Mouse (Mus musculus) stomach, embryonic 14.5 days (tissue): ENCODE results near the gene Lsamp. TPM values are rescaled to one million over a fixed set of nuclear protein-coding genes. Genes with fewer than 3 reads are reported as not detected.
A peak's percentile ranks its signal among the peaks of the same experiment; 100 is the strongest.

Source experiments
- ATAC-seq: fragments of 200-750 bp; cut with Nextera tagmentation; 2 replicates; pipeline ENCODE4 v1.8.0; 2017; ENCODE audit warnings: low read depth, moderate TSS enrichment; ENCODE audit not compliant: insufficient number of reproducible peaks, insufficient read depth, low FRiP score
- H3K27ac ChIP-seq: fragments of 300-500 bp; sonication (generic); 2 replicates; pipeline ENCODE4 v1.5.1; 2014; ENCODE audit warnings: mild to moderate bottlenecking, low read length, moderate library complexity, mixed read lengths
- H3K27me3 ChIP-seq: fragments of 300-500 bp; sonication (generic); 2 replicates; pipeline ENCODE4 v1.6.1; 2014; ENCODE audit warnings: low read length, control low read depth, mixed read lengths; ENCODE audit not compliant: control insufficient read depth, insufficient read depth
- H3K36me3 ChIP-seq: fragments of 300-500 bp; sonication (generic); 2 replicates; pipeline ENCODE4 v1.6.1; 2014; ENCODE audit warnings: mild to moderate bottlenecking, control low read depth, low read length, moderate library complexity, mixed read lengths; ENCODE audit not compliant: control insufficient read depth, insufficient read depth
- H3K4me1 ChIP-seq: fragments of 300-500 bp; sonication (generic); 2 replicates; pipeline ENCODE4 v1.6.1; 2014; ENCODE audit warnings: low read length, control low read depth, mixed read lengths; ENCODE audit not compliant: control insufficient read depth, insufficient read depth
- H3K4me2 ChIP-seq: fragments of 300-500 bp; sonication (generic); replicated peaks from 2 replicates; pipeline ENCODE4 v1.6.1; 2014; ENCODE audit warnings: low read depth, low read length, control low read depth
- H3K4me3 ChIP-seq: fragments of 300-500 bp; sonication (generic); 2 replicates; pipeline ENCODE4 v1.5.1; 2014; ENCODE audit warnings: low read depth, low read length, control low read depth
- H3K9ac ChIP-seq: fragments of 300-500 bp; sonication (generic); replicated peaks from 2 replicates; pipeline ENCODE4 v1.6.1; 2014; ENCODE audit warnings: low read depth, mild to moderate bottlenecking, control low read depth, low read length, moderate library complexity, mixed read lengths
- H3K9me3 ChIP-seq: fragments of 300-500 bp; sonication (generic); 2 replicates; pipeline ENCODE4 v1.6.1; 2016; ENCODE audit warnings: low read depth, low read length, control low read depth; ENCODE audit not compliant: control insufficient read depth
- WGBS: fragments of 180-500 bp; shearing (Covaris S2); extraction: QIAGEN DNeasy Blood & Tissue Kit; methylation state at CpG from one replicate; pipeline ENCODE4 v1.1.7; 2014; 5-methylcytosine and 5-hydroxymethylcytosine counted together
- polyA plus RNA-seq: library from polyadenylated mRNA; unstranded; fragments of >200 nt; fragmentation: Nextera tagmentation; extraction: Ambion mirVana; gene quantifications from 2 replicates; pipeline ENCODE4 v1.2.1, GENCODE M21; 2014

Lsamp gene
- polyA plus RNA-seq, 1 experiment from 2014 or later, result 15.6 TPM

DNA sequence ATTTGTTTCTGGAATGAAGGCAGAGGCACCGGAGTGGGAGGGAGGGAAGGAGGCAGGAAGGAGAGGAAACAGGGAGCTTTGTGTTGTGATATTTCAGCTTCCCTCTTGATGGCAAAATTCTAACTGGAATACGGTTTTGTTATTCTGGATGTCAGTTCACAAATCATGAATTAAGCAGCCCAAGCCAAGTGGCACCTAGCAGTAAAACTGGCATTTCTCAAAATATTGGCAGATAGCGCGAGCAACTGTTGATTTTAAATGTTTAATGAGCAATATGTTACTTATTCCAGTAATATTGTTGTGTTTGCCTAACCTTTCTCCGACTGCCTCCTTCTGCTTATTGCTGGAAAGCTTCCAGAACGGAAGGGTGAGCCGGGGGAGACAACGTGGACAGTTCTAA lies 2118.5 kb downstream of the Lsamp start:
- no peak overlapping the region for H3K27ac ChIP-seq
- H3K9ac ChIP-seq, result no peak overlapping the region
- H3K4me2 ChIP-seq, result no peak overlapping the region
- H3K4me3 ChIP-seq, result no peak overlapping the region
- WGBS, result 38% methylated on average over 8 of the region's 8 CpGs
- no peaks in the 10 kb centered on the region for H3K4me1 ChIP-seq
- H3K36me3 ChIP-seq, result no peaks in the 10 kb centered on the region
- no peak for ATAC-seq
- H3K9me3 ChIP-seq, result no peaks in the 10 kb centered on the region
- no peaks in the 10 kb centered on the region for H3K27me3 ChIP-seq

DNA sequence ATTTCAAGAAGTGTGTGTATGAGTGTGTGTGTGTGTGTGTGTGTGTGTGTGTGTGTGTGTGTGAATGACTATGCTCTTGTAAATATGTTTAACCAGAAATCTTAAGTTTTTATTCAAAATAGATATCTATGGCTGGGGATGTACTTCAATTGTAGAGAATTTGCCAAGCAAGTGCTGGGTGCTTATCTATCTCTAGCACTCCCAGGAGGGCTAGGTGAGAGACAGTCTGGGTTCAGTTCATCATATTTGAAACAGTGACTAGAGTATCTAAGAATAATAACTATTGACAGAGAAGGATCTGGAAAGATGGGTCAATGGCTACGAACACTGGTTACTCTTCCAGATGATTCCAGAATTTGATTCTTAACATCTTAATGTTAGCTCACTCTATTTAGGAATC lies 2128.1 kb downstream of the Lsamp start:
- H3K4me2 ChIP-seq, result no peak overlapping the region
- H3K27me3 ChIP-seq, result no peaks in the 10 kb centered on the region
- H3K9me3 ChIP-seq, result no peaks in the 10 kb centered on the region
- H3K9ac ChIP-seq, result no peak overlapping the region
- H3K4me1 ChIP-seq, result no peaks in the 10 kb centered on the region
- no peak overlapping the region for H3K4me3 ChIP-seq
- H3K27ac ChIP-seq, result no peak overlapping the region
- H3K36me3 ChIP-seq, result no peaks in the 10 kb centered on the region
- ATAC-seq, result no peak
- WGBS, result 97% methylated on average over 1 of the region's 1 CpGs

DNA sequence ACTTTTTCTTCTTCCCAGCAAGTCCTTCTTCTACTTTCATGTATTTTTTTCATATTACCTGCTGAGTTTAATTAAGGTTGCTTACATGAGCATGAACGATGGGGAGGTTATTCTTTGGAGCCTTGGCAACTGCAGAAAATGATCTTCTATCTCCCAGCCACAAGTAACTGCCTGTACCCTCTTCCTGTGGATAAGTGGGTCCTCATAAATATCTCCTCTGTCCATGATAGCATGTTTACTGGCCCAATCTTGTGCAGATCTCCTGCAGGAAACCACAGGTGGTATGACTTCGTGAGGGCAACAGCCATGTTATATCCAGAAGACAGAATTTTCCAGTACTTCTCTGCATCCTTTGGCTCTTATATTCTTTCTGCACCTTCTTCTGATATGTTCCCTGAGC lies 2129.1 kb downstream of the Lsamp start:
- no peak overlapping the region for H3K4me3 ChIP-seq
- no peaks in the 10 kb centered on the region for H3K27me3 ChIP-seq
- WGBS, result 75% methylated on average over 2 of the region's 2 CpGs

DNA sequence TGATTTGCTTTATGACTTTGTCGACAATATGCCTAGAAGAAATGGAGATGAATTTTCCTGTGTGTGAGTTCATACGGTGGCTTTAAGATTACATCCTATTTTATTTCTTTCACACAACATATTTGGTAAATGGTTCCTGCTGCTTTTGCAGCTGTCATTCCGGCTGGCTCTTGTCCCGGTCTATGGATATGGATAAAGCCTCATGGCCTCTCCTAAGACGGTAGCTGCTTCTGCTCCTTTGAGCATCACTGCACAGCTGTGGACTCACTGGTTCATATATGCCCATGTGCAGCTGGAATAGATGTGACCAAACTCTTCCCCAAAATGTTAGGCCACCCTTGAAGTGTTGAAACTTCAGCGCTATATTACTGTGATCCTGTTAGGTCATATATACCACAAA lies 2137.6 kb downstream of the Lsamp start:
- Histone ChIP-seq H3K9ac (no peak overlapping the region), H3K27me3 (no peaks in the 10 kb centered on the region), H3K4me3 (no peak overlapping the region), H3K4me1 (no peaks in the 10 kb centered on the region), H3K36me3 (no peaks in the 10 kb centered on the region), H3K27ac (no peak overlapping the region), H3K9me3 (no peaks in the 10 kb centered on the region), H3K4me2 (no peak overlapping the region)
- no peak for ATAC-seq
- WGBS, result 77% methylated on average over 6 of the region's 6 CpGs

More for the DNA sequence above, 2129.1 kb downstream of the Lsamp start:
- H3K36me3 ChIP-seq, result no peaks in the 10 kb centered on the region
- H3K27ac ChIP-seq, result no peak overlapping the region
- no peak overlapping the region for H3K9ac ChIP-seq
- H3K4me1 ChIP-seq, result no peaks in the 10 kb centered on the region
- no peaks in the 10 kb centered on the region for H3K9me3 ChIP-seq
- H3K4me2 ChIP-seq, result no peak overlapping the region
- ATAC-seq, result no peak

DNA sequence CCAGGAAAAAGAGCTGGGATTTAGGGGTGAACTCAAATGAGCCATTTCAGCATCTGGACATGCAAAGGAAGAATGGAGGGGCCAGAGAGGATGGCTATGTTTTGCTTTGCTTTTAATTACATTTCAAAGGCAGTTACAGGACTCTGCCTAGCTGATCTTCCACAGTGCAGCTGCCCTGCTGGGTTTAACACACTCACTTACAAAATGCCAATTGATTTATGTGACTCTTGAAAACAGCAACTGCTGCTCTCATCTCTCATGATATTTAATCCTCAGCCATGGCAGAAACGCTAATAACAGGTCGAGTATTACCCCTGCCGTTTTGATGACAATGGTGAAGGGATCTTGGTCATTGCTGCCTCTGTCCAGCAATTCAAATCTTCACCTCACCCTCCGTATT lies 2139.7 kb downstream of the Lsamp start:
- Histone ChIP-seq H3K9me3 (no peaks in the 10 kb centered on the region), H3K9ac (no peak overlapping the region), H3K4me1 (no peaks in the 10 kb centered on the region), H3K4me3 (no peak overlapping the region), H3K4me2 (no peak overlapping the region), H3K36me3 (no peaks in the 10 kb centered on the region), H3K27me3 (no peaks in the 10 kb centered on the region), H3K27ac (no peak overlapping the region)
- ATAC-seq, result no peak
- WGBS, result 41% methylated on average over 4 of the region's 4 CpGs

DNA sequence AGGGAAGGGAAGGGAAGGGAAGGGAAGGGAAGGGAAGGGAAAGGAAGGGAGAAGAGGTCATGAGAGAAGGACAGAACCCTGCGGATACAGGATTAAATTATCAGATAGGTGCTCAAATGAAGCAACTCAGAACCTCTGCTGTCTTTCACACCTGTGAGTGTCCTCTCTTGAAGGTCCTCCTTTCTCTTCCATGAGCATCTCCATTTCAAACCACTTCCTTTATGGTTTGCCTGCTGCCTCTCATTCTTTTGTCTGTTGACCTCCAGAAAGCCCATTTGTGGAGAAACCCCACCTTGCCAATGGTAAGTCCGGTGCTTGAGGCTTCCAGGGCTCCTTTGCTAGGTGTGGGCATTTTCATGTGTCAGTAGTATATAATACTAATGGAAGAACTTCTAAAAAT lies 2141.9 kb downstream of the Lsamp start:
- Histone ChIP-seq H3K4me1 (no peaks in the 10 kb centered on the region), H3K9ac (no peak overlapping the region)

DNA sequence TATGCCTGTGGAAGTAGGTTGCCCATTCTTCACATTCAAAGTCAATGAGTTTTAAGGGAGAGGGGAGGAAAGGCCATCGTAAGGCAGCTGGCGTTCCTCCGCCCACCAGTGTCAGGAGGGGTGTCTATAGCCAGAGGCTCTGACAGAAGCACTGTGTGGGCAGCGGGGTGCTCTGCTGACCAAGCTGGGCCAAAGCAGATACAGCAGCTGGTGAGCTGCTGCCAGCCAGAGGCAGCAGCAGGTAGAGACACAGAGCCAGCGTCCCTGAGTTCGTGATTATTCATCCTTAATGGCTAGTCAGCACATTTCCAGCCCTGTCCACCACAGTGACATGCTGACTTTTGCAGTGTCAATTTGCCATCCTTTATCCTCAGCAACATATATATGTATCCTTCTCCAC lies 2163.0 kb downstream of the Lsamp start:
- WGBS, result 78% methylated on average over 6 of the region's 6 CpGs
- ATAC-seq, result no peak
- H3K27me3 ChIP-seq, result no peaks in the 10 kb centered on the region
- H3K36me3 ChIP-seq, result no peaks in the 10 kb centered on the region
- no peaks in the 10 kb centered on the region for H3K9me3 ChIP-seq
- no peaks in the 10 kb centered on the region for H3K4me1 ChIP-seq
- H3K27ac ChIP-seq, result no peak overlapping the region
- no peak overlapping the region for H3K4me3 ChIP-seq
- H3K9ac ChIP-seq, result no peak overlapping the region
- H3K4me2 ChIP-seq, result no peak overlapping the region

More for the DNA sequence above, 2141.9 kb downstream of the Lsamp start:
- Histone ChIP-seq H3K27me3 (no peaks in the 10 kb centered on the region), H3K4me2 (no peak overlapping the region), H3K27ac (no peak overlapping the region), H3K4me3 (no peak overlapping the region), H3K36me3 (no peaks in the 10 kb centered on the region), H3K9me3 (no peaks in the 10 kb centered on the region)
- no peak for ATAC-seq
- WGBS, result 86% methylated on average over 2 of the region's 2 CpGs

DNA sequence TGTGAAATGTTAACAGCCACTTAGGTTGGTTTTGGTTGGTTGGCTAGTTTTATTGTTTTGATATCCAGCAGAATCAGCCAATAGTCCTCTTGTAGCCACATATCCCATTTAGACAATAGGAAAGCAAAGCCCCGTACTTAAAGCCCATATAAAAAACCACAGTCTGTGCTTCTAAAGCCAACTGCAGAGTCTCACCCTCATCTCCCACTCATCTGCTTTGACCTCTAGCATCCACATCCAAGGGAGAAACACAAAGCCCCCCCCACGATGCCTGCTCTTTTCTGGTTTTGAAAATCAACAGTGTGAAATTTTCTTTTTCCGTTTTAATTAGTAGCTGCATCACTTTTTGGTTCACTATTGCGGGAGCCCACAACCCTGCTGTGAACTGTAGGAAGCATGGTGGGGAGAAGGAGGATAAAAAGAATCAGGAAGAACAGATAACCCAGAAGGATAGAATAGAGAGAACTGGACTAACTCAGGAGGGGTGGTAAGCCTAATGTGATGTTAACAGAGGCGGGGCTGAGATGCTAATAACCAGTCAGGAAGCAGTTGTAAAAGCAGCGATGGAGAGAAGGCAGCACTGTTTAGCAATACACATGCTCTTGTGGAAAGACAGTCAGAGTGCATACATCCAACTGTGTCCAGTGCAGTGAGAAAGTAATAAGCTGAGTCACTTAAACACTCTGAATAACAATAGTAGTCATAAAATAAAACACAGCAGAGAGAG lies 2165.2 kb downstream of the Lsamp start:
- H3K36me3 ChIP-seq, result no peaks in the 10 kb centered on the region
- no peak overlapping the region for H3K9ac ChIP-seq
- no peaks in the 10 kb centered on the region for H3K4me1 ChIP-seq
- no peaks in the 10 kb centered on the region for H3K9me3 ChIP-seq
- no peak for ATAC-seq
- H3K4me2 ChIP-seq, result no peak overlapping the region
- H3K27ac ChIP-seq, result no peak overlapping the region
- WGBS, result 71% methylated on average over 6 of the region's 6 CpGs
- H3K27me3 ChIP-seq, result no peaks in the 10 kb centered on the region
- no peak overlapping the region for H3K4me3 ChIP-seq

DNA sequence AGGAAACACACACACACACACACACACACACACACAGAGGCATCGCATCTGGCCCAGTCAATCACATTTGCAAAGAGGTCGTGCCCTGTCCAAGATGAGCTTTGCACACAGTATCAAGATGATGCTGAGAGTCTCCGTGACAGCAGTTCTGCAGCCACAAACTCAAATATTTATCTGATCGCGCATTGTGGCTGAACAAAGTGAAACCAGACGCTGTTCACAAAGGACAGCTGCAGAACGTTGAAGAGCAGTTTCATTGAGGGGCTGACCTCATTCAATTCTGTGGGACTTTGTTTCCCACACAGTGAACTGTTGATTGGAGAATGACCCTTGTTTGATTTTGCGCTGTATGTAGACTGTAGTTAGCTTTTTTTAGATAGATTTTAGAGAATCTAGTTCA lies 2168.5 kb downstream of the Lsamp start:
- Histone ChIP-seq H3K4me3 (no peak overlapping the region), H3K4me1 (no peaks in the 10 kb centered on the region), H3K27ac (0 out of 2 replicates have a peak overlapping the region, but pooled peaks have one; percentile 12), H3K9me3 (no peaks in the 10 kb centered on the region), H3K4me2 (no peak overlapping the region), H3K9ac (no peak overlapping the region), H3K36me3 (no peaks in the 10 kb centered on the region), H3K27me3 (no peaks in the 10 kb centered on the region)
- no peak for ATAC-seq
- WGBS, result 17% methylated on average over 8 of the region's 8 CpGs
